Mouse (Mus musculus) MEL (cell line): ENCODE results near the gene Gmfg. TPM values are rescaled to one million over a fixed set of nuclear protein-coding genes. Genes with fewer than 3 reads are reported as not detected.
A peak's percentile ranks its signal among the peaks of the same experiment; 100 is the strongest.

Experiments used
- DNase-seq: peaks from one replicate; pipeline ENCODE4 v3.0.0; 2011; ENCODE audit warnings: low read depth, low spot score
- H3K27ac ChIP-seq: 2 replicates; pipeline ENCODE4 v1.5.1; 2012; ENCODE audit warnings: low read depth, mild to moderate bottlenecking, control low read depth, low read length, moderate library complexity; ENCODE audit not compliant: control insufficient read depth
- H3K27me3 ChIP-seq, 2 experiments: fragments of 150-350 bp in 1 of 2; sonication (generic) in 1 of 2; 2 replicates each; pipeline ENCODE4 v1.6.1; 2012; ENCODE audit warnings: low read length in 2 of 2, mild to moderate bottlenecking in 2 of 2, improper control_type of control experiment in 1 of 2, moderate library complexity in 1 of 2; ENCODE audit not compliant: insufficient read depth in 2 of 2, control insufficient read depth in 1 of 2
- H3K36me3 ChIP-seq, 2 experiments: 2 replicates each; pipeline ENCODE4 v1.6.1; 2012 to 2014; ENCODE audit warnings: low read length in 2 of 2, improper control_type of control experiment in 1 of 2, inconsistent platforms in 1 of 2, mild to moderate bottlenecking in 1 of 2; ENCODE audit not compliant: insufficient read depth in 2 of 2, control insufficient read depth in 1 of 2
- H3K4me1 ChIP-seq, 2 experiments: fragments of 150-350 bp in 1 of 2; sonication (generic) in 1 of 2; 2 replicates each; pipeline ENCODE4 v1.6.1; 2012; ENCODE audit warnings: low read length in 2 of 2, improper control_type of control experiment in 1 of 2, mild to moderate bottlenecking in 1 of 2; ENCODE audit not compliant: insufficient read depth in 2 of 2, control insufficient read depth in 1 of 2
- H3K4me3 ChIP-seq, 2 experiments: fragments of 150-350 bp in 1 of 2; sonication (generic) in 1 of 2; 2 replicates each; pipeline ENCODE4 v1.5.1; 2012; ENCODE audit warnings: low read depth in 2 of 2, low read length in 2 of 2, mild to moderate bottlenecking in 2 of 2, moderate library complexity in 2 of 2, control low read depth in 1 of 2, improper control_type of control experiment in 1 of 2; ENCODE audit not compliant: control insufficient read depth in 1 of 2, insufficient read depth in 1 of 2
- H3K79me2 ChIP-seq: 2 replicates; pipeline ENCODE4 v1.6.1; 2012; ENCODE audit warnings: mild to moderate bottlenecking, low read length, moderate library complexity; ENCODE audit not compliant: control insufficient read depth, poor library complexity, insufficient read depth
- H3K9ac ChIP-seq: 2 replicates; pipeline ENCODE4 v1.6.1; 2012; ENCODE audit warnings: low read depth, mild to moderate bottlenecking, control low read depth, low read length, moderate library complexity; ENCODE audit not compliant: control insufficient read depth, poor library complexity, severe bottlenecking
- H3K9me3 ChIP-seq: fragments of 150-350 bp; sonication (generic); replicated peaks from 2 replicates; pipeline ENCODE4 v1.6.1; 2012; ENCODE audit warnings: mild to moderate bottlenecking, low read length, improper control_type of control experiment, moderate library complexity; ENCODE audit not compliant: insufficient read depth
- CHD1 ChIP-seq: IDR thresholded peaks from 2 replicates; pipeline ENCODE4 v1.6.1; 2012; ENCODE audit warnings: low read depth, mild to moderate bottlenecking, inconsistent platforms, low read length, improper control_type of control experiment
- E2F4 ChIP-seq: IDR thresholded peaks from 2 replicates; pipeline ENCODE4 v1.6.1; 2011; ENCODE audit warnings: low read depth, low read length, improper control_type of control experiment, borderline replicate concordance
- EP300 ChIP-seq, 2 experiments: IDR thresholded peaks; 2 replicates each; pipeline ENCODE4 v1.6.1; 2011; ENCODE audit warnings: improper control_type of control experiment in 2 of 2, low read length in 2 of 2, low read depth in 1 of 2, mild to moderate bottlenecking in 1 of 2
- MAZ ChIP-seq: IDR thresholded peaks from 2 replicates; pipeline ENCODE4 v1.6.1; 2012; ENCODE audit warnings: low read depth, mild to moderate bottlenecking, inconsistent platforms, low read length, improper control_type of control experiment
- MEF2A ChIP-seq: IDR thresholded peaks from 2 replicates; pipeline ENCODE4 v1.6.1; 2014; ENCODE audit warnings: low read depth, mild to moderate bottlenecking, inconsistent platforms, low read length, improper control_type of control experiment; ENCODE audit not compliant: poor library complexity, insufficient replicate concordance, severe bottlenecking; ENCODE audit errors: extremely low read depth
- MYB ChIP-seq: IDR thresholded peaks from 2 replicates; pipeline ENCODE4 v1.6.1; 2011; ENCODE audit warnings: mild to moderate bottlenecking, low read depth, low read length, improper control_type of control experiment
- NRF1 ChIP-seq: IDR thresholded peaks from 2 replicates; pipeline ENCODE4 v1.6.1; 2014; ENCODE audit warnings: low read depth, mild to moderate bottlenecking, inconsistent platforms, low read length, improper control_type of control experiment, moderate library complexity; ENCODE audit not compliant: poor library complexity, insufficient read depth, severe bottlenecking
- POLR2A ChIP-seq, 2 experiments: IDR thresholded peaks; 2 replicates each; pipeline ENCODE4 v1.6.1; 2011 to 2012; ENCODE audit warnings: low read length in 2 of 2, mild to moderate bottlenecking in 2 of 2, control low read depth in 1 of 2, improper control_type of control experiment in 1 of 2, low read depth in 1 of 2, moderate library complexity in 1 of 2; ENCODE audit not compliant: control insufficient read depth in 1 of 2, insufficient read depth in 1 of 2, poor library complexity in 1 of 2
- RAD21 ChIP-seq: IDR thresholded peaks from 2 replicates; pipeline ENCODE4 v1.6.1; 2011; ENCODE audit warnings: mild to moderate bottlenecking, low read depth, low read length, improper control_type of control experiment
- SMC3 ChIP-seq: IDR thresholded peaks from 2 replicates; pipeline ENCODE4 v1.6.1; 2011; ENCODE audit warnings: low read depth, low read length, improper control_type of control experiment
- TAL1 ChIP-seq: IDR thresholded peaks from 2 replicates; pipeline ENCODE4 v1.6.1; 2012; ENCODE audit warnings: mild to moderate bottlenecking, inconsistent platforms, low read length, moderate library complexity, mixed read lengths
- USF2 ChIP-seq, 2 experiments: IDR thresholded peaks; 2 replicates each; pipeline ENCODE4 v1.6.1; 2011 to 2012; ENCODE audit warnings: improper control_type of control experiment in 2 of 2, low read length in 2 of 2, borderline replicate concordance in 1 of 2, inconsistent platforms in 1 of 2, low read depth in 1 of 2, mild to moderate bottlenecking in 1 of 2; ENCODE audit not compliant: insufficient read depth in 1 of 2
- ZKSCAN1 ChIP-seq: IDR thresholded peaks from 2 replicates; pipeline ENCODE4 v1.6.1; 2012; ENCODE audit warnings: low read depth, mild to moderate bottlenecking, inconsistent platforms, low read length, improper control_type of control experiment, moderate library complexity
- polyA plus RNA-seq, 2 experiments: library from polyadenylated mRNA; stranded (reverse) in 1 of 2; unstranded in 1 of 2; fragments of >175 nt in 1 of 2; fragments of >200 nt in 1 of 2; gene quantifications; 2 replicates each; pipeline versions ENCODE4 v1.2.1 to v1.2.4; 2012; ENCODE audit warnings: low replicate concordance in 2 of 2, low read depth in 1 of 2; ENCODE audit not compliant: insufficient read length in 2 of 2, insufficient read depth in 1 of 2, missing spikeins in 1 of 2
- total RNA-seq: library from RNA; depleted of rRNA; stranded (reverse); fragments of 300-350 nt; gene quantifications from 2 replicates; pipeline ENCODE4 v1.2.3, GENCODE M21; 2012

Gene Gmfg
- total and polyA plus RNA-seq, 3 experiments, result 25.0 to 31.2 TPM; not detected in 1

DNA sequence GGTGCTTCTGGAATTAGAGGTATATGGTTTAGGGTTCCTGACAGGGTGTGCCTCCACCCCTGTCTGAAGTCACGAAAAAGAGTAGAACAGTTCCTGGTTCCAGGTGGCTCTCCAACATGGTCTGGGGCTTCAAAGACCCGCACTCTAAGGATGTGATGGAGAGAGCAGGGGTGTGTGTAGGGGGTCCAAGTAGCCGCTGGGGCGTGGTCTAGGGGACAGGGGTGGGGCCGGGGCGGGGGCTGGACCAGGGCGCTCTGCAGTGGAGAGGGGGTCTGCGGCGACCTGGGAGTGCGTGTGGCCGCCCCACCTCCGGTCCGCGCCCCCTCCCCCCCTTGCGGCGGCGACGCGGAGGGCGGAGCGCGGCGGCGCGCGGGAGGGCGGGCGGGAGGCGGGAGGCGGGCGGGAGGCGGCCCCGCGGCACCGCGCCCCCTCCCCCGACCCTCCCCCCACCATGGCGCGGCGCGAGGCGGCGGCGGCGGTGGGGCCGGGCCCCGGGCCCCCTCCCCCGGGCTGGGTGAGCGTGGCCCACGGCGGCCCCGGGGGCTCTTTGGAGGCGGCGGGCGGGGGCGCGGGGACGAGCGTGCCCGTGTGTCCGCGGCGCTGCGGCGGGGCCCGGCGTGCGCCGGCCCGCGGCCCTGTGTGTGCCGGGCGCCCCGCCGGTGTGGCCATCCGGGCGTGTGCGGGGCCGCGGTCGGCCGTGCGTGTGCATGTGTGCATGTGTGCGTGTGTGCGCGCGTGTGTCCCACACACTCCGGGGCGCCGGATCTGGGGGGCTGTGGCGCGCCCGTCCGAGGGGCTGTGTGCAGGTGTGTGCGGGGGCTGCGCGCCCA is 14.5 kb downstream of the Gmfg start, which contains the start of gene Lrfn1:
Gene Lrfn1, plus strand, starts transcription at position 450 of the 830 bp plus-strand sequence.
- Histone ChIP-seq H3K27ac (no peak within 1 kb of the TSS), H3K4me3 (peak within 1 kb of the TSS; percentile 56 to 83), H3K4me1 (peaks cover 0 to 4% of the 10 kb centered on the region in 2 experiments; a peak in 2 of 4 replicates), H3K9ac (peak within 1 kb of the TSS; percentile 69), H3K79me2 (no peaks in the 10 kb centered on the region), H3K27me3 (no peaks in the 10 kb centered on the region), H3K9me3 (no peaks in the 10 kb centered on the region), H3K36me3 (no peaks in the 10 kb centered on the region)
- TF ChIP-seq EP300 (IDR thresholded peaks at IDR 0.05; ENCODE audit: low read depth in 1 of 2, low read length in 2 of 2) (no peak), RAD21 (no peak), TAL1 (no peak), USF2 (IDR thresholded peaks at IDR 0.05; ENCODE audit: borderline replicate concordance in 1 of 2, insufficient read depth in 1 of 2, low read depth in 1 of 2, low read length in 2 of 2) (no peak), ZKSCAN1 (no peak), NRF1 (no peak), CHD1 (no peak)
- no peak for DNase-seq

DNA sequence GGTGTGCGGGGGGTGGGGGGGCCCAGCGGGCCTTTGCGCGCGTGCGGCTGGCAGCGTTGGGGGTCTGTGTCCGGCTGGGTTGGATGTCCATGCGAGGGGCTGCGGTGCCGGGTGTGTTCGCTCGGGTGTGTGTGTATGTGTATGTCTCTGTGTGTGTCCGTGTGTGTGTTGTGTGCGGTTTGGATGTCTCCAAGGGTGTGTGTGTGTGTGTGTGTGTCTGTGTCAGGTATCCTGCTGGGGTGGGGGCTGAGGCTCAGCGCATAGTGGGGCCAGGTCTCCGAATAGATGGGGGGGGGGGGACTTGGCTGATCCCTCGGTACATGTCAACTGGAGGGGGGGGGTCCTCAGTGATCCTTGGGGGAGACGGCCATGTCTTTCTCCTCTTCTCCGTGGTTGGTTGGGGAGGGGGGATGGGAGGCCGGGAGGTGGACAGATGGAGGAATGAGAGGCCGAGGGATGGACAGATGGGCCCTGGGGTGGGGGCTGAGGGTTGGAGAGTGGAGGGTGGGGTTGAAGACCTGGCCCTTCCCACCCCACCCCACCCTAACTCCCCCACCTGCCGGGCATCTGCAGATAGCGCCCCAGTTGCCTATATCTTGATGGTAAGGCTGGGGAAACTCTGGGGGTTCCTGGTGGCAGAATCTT is 15.2 kb downstream of the Gmfg start:
- TF ChIP-seq NRF1 (no peak), MAZ (no peak), MYB (no peak), MEF2A (no peak), POLR2A (IDR thresholded peaks at IDR 0.05; ENCODE audit: control insufficient read depth in 1 of 2, insufficient read depth in 1 of 2, low read depth in 1 of 2, low read length in 2 of 2, poor library complexity in 1 of 2) (no peak), TAL1 (no peak), SMC3 (no peak), E2F4 (no peak)
- no peak for DNase-seq
- Histone ChIP-seq H3K27me3 (no peaks in the 10 kb centered on the region), H3K9ac (peak overlapping the region; percentile 69), H3K27ac (no peak overlapping the region), H3K4me1 (peaks cover 0 to 4% of the 10 kb centered on the region in 2 experiments; a peak in 2 of 4 replicates), H3K4me3 (peak overlapping the region; percentile 56 to 83), H3K9me3 (no peaks in the 10 kb centered on the region), H3K79me2 (no peaks in the 10 kb centered on the region), H3K36me3 (no peaks in the 10 kb centered on the region)
